Mouse (Mus musculus): ENCODE results near the gene Fbxw10.

Gene Fbxw10

GRCm38 (mm10) chr11:62846961-62847654 is at the start of gene Fbxw10:
Gene Fbxw10 (plus strand): TSS chr11:62847069.
- peak; percentile 16 to 57 for DNase-seq

- no peak for DNase-seq
Observed at GRCm38 (mm10) chr11:62804119-62804518, 42.8 kb upstream of the Fbxw10 start.

GRCm38 (mm10) chr11:62807965-62808364 is 38.9 kb upstream of the Fbxw10 start:
- DNase-seq, result no peak

GRCm38 (mm10) chr11:62809201-62809600 is 37.7 kb upstream of the Fbxw10 start:
- peak in 1 of 2 experiments; percentile 56 for DNase-seq

DNA sequence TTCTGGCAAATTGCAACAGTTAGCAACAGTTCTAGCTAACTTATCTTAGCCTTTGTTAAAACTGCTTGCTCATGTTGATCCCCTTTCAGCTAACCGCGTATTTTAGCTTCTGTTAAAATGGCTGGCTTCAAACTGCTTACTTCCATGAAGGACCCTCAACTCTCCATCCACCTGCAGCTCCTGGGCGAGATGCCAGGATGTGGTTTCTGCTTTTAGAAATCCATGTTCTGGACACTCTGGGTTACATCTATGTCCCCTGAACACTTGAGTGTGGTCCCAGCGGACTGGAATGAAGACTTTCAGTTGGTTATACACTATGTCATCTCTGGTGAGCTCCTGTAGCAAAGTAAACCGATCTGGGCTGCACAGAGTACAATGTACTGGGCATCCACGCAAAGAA is 34.6 kb upstream of the Fbxw10 start:
- DNase-seq, result peak in 1 of 2 experiments; percentile 51

- no peak for DNase-seq
Observed at GRCm38 (mm10) chr11:62813497-62813896, 33.4 kb upstream of the Fbxw10 start.

GRCm38 (mm10) chr11:62813970-62814624 is 32.8 kb upstream of the Fbxw10 start:
- DNase-seq, result peak; percentile 30 to 37

DNA sequence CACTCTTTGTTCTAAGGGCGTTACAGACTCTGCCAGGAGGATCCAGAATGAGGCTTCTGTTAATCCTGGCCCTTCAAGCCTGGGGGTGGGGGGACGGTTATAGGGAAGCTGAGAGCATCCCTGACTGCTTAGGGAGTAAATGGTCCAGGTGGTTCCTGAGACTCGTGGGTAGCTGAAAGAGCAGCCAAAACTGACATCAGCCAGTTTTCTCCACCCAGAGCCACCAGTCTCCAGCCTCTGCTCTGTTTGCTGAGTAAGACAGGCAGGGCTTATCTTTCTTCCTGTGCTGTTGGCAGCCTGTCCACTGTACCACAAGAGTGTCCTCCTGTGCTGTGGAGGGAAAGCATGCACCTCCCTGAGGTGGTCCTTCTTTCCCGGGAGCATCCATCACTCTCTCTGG is 32.2 kb upstream of the Fbxw10 start:
- no peak for DNase-seq

- DNase-seq, result no peak
Observed at GRCm38 (mm10) chr11:62815438-62815837, 31.4 kb upstream of the Fbxw10 start.

DNA sequence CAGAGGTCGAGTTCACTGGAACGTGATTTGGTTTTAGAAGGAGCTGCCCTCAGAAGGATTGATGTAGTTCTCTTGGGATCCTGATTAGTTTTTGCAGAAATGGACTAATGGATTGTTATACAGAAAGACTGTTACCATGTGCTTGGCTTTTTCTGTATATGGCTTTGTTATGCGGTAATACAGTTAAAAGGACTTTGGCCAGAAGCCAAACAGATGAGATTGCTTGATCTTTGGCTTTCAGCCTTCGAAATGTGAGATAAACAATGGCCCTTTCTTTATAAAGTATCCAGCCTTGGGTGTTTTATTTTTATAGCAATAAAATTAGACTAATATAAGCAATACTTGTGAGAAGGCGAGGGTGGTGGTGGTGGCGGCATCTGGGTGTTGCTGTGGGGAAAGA is 30.3 kb upstream of the Fbxw10 start:
- no peak for DNase-seq

DNA sequence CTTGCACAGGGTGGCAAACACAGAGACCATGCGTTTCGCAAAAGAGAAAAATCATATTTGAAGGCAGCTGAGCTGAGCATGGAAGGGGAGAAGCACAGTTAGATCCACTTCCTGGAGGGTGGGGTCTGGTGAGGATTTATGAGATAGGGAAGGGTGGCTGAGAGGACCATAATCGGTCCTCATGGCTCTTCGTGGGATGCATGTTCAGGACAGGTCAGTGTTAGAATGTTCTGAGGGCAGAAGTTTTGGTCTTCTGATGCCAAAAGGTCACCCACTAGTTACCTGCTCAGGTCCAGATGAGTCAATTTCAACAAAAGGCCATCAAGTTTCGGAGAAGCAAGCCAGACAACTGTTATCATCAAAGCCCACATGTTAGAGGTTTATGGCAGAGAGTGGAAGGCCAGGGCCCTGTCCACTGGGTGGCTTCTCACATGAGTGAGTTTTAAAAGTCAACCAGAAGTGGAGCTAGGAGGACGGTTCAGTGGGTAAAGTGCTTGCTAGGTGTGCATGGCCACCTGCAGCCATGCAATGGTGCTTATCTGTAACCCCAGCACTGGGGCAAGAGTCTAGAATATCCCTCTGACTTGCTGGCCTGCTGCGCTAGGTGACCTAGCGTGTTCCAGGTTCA is 27.7 kb upstream of the Fbxw10 start:
- DNase-seq, result no peak

- peak; percentile 82 to 89 for DNase-seq
Observed at GRCm38 (mm10) chr11:62820059-62820541, 26.8 kb upstream of the Fbxw10 start, which contains the start of gene Trim16. Gene Trim16 (plus strand): TSS chr11:62820231.

- peak; percentile 31 to 46 for DNase-seq
Observed at GRCm38 (mm10) chr11:62820661-62821437, 26.0 kb upstream of the Fbxw10 start.

- peak; percentile 47 to 70 for DNase-seq
Observed at GRCm38 (mm10) chr11:62821893-62822292, 25.0 kb upstream of the Fbxw10 start.

- DNase-seq, result no peak
Observed at GRCm38 (mm10) chr11:62824211-62824610, 22.7 kb upstream of the Fbxw10 start.

- peak in 1 of 2 experiments; percentile 13 for DNase-seq
Observed at GRCm38 (mm10) chr11:62825222-62826105, 21.4 kb upstream of the Fbxw10 start.

- DNase-seq, result peak; percentile 73 to 82
Observed at GRCm38 (mm10) chr11:62826106-62826733, 20.6 kb upstream of the Fbxw10 start.

GRCm38 (mm10) chr11:62827135-62827534 is 19.7 kb upstream of the Fbxw10 start:
- DNase-seq, result no peak

GRCm38 (mm10) chr11:62827911-62828310 is 19.0 kb upstream of the Fbxw10 start:
- no peak for DNase-seq

DNA sequence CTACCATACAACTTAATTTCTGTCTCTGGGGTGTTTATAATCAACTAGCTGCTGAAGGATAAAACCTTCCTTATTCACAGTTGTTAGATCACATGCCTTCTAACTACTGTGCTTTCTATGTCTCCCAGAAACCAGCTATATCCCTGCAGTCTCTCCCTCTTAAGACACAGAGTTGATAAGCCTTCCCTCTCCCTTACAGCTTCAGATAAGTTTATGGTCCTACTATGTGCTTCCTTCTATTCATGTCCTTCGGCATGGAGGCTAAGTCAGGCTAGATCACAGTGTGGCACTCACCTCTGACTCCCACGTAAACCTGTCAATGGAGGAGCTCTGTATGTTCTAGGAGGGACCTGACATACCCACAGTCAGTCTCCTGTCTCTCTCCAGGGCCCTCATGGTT is 16.5 kb upstream of the Fbxw10 start:
- no peak for DNase-seq

DNA sequence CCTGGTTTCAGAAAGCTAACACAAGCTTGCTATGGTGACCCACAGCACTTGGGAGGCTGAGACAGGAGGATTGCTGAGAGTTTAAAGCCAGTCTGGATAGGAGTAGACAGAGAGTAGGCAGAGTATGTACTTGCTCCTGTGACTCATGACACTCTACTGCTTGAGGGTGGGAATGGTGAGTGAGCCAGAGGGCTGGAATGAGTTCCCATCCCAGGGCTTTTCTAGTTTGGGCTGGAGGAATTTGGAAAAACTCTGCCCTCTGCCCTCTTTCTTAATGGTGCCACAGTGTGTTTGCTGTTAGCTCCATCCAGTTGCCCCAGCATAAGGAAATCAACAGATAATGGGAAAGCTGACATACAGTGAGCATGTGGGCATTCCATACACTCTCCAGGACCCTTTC is 15.0 kb upstream of the Fbxw10 start:
- no peak for DNase-seq

All from kidney, postnatal 36 days (tissue).